Mouse (Mus musculus) MEL (cell line): ENCODE data around the gene Snap91.

Experiments used
- CTCF ChIP-seq, 3 experiments: IDR thresholded peaks in 2 of 3; conservative IDR thresholded peaks in 1 of 3; 2 replicates each; pipeline ENCODE4 v1.5.1; 2011 to 2012; ENCODE audit warnings: low read length in 3 of 3, low read depth in 2 of 3, mild to moderate bottlenecking in 2 of 3, improper control_type of control experiment in 1 of 3, inconsistent platforms in 1 of 3, mixed read lengths in 1 of 3, moderate library complexity in 1 of 3; ENCODE audit not compliant: control insufficient read depth in 1 of 3, insufficient read depth in 1 of 3, poor library complexity in 1 of 3, severe bottlenecking in 1 of 3
- GATA1 ChIP-seq: IDR thresholded peaks from 2 replicates; pipeline ENCODE4 v1.6.1; 2011; ENCODE audit warnings: low read depth, low read length, improper control_type of control experiment
- MAX ChIP-seq: IDR thresholded peaks from 2 replicates; pipeline ENCODE4 v1.6.1; 2011; ENCODE audit warnings: low read length, improper control_type of control experiment
- POLR2A ChIP-seq, 2 experiments: IDR thresholded peaks; 2 replicates each; pipeline ENCODE4 v1.6.1; 2011 to 2012; ENCODE audit warnings: low read length in 2 of 2, mild to moderate bottlenecking in 2 of 2, control low read depth in 1 of 2, improper control_type of control experiment in 1 of 2, low read depth in 1 of 2, moderate library complexity in 1 of 2; ENCODE audit not compliant: control insufficient read depth in 1 of 2, insufficient read depth in 1 of 2, poor library complexity in 1 of 2
- POLR2AphosphoS2 ChIP-seq: IDR thresholded peaks from 2 replicates; pipeline ENCODE4 v1.6.1; 2011; ENCODE audit warnings: low read length, improper control_type of control experiment
- TCF12 ChIP-seq: IDR thresholded peaks from 2 replicates; pipeline ENCODE4 v1.6.1; 2014; ENCODE audit warnings: low read depth, mild to moderate bottlenecking, inconsistent platforms, low read length, improper control_type of control experiment, moderate library complexity

DNA sequence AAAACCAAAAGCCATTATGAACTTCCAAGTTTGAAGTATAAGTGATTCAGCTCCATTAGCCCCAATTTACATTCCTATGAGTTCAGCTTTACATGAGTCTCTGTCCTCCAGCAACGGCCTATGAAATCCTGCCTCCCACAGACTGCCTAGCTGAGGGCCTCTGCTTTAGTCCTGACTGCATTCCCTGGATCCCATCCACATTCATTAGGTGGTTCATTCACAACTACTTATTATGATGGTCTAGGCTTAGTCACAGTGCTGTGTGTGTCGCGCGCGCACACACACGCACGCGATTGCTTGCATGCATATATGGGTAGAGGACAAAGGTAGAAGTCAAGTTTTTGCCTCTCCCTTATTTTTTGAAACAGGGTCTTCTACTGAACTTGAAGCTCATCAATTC lies 141.7 kb downstream of the Snap91 start:
- no peak for TF ChIP-seq TCF12
- no peak for TF ChIP-seq GATA1
- no peak for TF ChIP-seq CTCF (IDR thresholded peaks at IDR 0.05 in 2 of 3, conservative IDR thresholded peaks at IDR 0.05 in 1 of 3; ENCODE audit: control insufficient read depth in 1 of 3, insufficient read depth in 1 of 3, low read depth in 2 of 3, low read length in 3 of 3, poor library complexity in 1 of 3, severe bottlenecking in 1 of 3)
- no peak for TF ChIP-seq MAX
- TF ChIP-seq POLR2A (IDR thresholded peaks at IDR 0.05; ENCODE audit: control insufficient read depth in 1 of 2, insufficient read depth in 1 of 2, low read depth in 1 of 2, low read length in 2 of 2, poor library complexity in 1 of 2) = no peak
- no peak for TF ChIP-seq POLR2AphosphoS2
